Mouse (Mus musculus): Measurements from ENCODE around the gene Aktip.
A peak's percentile ranks its signal among the peaks of the same experiment; 100 is the strongest.

Gene Aktip

DNA sequence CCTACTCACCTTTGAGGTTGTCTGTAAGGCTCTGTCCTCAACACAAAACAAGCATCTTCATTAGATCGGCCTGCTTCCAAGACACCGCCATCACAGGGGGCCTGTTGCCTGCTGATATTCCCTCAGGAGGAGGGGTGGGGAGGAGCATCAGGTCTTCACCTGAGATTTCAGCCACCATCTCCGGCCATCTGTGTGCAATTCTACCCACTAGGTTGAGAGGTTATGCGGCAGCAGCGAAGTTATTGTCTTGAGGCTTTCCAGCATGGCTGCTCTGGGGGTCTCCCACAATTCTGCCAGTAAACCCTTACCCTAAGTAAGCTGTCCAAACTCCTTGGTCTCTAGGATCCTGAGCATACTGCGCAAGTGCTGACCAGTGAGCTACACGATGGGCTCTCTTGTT lies at the start of gene Aktip:
Gene Aktip (minus strand): TSS at position 101 of the 400 bp plus-strand sequence.
- no peak for DNase-seq (ENCODE audit: low read depth, low spot score)

DNA sequence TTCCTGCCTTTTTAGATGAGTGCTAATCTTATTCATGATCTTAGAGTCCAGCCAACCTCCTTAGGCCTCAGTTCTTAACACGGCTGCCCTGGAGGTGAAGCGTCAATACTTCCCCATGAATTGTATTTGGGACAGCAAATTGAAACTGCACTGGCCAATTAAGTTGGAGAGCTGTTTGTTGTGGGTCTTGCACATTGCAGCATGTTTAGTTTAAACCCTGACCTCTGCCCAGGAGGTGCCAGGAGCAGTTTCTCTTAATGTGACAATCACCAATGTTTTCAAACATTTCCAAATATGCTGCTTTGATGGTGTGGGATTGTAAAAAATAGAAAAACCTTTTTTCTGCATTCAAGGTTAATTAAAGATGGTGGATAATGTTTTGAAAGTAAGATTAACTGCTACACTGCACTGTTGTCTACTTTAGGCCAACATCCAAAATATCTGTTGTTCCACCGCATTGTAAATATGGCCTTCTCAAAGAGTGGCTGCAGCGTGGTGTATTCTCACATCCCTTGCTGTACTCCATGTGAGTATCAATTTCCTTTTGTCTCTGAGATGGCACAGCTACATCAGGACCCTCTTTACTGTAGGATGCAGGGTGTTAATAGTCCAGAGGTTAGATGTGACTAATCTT lies 46.2 kb upstream of the Aktip start:
- no peak for DNase-seq (ENCODE audit: low read depth, low spot score)

DNA sequence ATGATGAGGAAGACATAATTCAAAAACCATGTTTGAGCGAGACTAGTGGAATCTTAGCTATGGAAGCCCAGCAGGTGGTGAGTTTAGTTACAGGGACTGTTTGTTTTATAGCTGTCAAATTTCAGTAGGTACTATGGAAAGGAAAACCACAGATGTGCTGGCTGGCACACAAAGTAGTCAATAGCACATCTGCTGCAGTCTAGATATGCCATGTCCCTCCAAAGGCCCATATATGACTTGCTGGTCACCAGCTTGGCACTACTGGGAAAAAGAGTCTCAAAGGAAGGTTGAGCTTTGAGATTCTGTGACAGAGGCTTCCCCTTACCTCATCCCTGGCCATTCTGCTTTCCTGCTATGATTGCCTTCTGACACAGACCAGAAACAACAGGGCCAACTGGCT lies 42.9 kb upstream of the Aktip start:
- no peak for DNase-seq (ENCODE audit: low read depth, low spot score)

DNA sequence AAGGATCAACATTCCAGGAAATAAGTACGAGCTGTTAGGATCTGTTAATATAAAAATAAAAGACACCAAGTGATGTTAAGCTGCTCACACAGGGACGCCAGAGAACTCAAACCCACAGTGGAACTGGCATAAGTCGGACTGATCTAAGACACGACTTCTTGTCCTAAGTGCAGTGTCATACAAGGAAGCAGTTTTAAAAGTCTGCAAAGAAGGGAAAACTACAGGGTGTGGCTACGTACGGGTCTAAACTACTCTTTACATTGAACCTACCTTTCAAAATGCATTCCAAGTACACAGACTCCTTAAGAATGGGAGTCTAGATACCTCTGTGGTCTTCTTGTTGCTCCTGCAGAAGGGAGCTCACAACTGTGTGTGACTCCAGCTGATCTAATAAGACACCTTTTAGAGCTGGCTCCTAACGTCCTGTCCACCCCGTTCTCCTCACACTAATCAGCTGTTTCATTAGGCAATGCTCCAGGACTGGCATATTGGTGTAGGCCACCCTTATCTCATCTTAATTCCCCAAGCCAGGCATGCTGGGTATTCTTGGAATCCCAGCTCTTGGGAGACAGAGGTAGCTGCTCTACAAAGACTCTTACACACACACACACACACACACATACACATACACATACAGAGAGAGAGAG lies 42.2 kb upstream of the Aktip start:
- DNase-seq (ENCODE audit: low read depth, low spot score) = no peak

DNA sequence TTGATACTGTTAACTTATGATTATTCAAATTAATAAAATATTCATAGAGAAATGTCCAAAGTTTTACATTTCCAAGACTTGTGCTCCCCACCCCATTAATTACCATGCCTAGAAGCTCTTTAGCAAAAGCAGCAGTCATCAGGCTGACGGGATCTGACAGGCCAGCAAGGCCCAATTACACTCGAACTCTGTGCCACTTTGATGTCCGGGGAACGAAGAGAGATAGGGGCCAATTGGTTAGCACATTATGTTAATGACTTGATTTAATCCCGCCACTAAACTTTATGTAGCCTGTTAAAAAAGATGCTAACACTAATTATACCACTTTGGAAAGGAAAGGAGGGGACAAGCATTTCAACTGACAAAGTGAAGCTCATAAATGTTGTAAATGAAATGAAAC lies 41.6 kb upstream of the Aktip start:
- DNase-seq (ENCODE audit: low read depth, low spot score) = no peak

DNA sequence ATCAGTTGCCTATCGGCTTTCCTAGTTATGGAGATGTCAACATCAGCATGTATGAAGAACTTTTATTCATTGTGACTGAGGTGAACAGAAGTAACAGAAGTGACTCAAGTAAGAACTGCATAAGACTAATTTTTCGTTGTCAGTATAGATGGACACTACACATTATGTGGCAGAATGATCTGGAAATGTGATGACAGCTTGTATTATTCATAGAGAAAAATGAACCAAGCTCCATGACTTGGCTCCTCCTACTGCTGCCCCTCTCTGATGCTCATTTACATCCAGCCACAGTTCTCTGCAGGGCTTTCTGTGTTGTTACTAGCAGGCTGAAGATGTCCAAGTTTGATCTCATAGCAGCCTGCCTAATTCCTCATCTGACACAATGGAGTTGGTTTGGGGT lies 37.4 kb upstream of the Aktip start:
- DNase-seq (ENCODE audit: low read depth, low spot score) = peak; percentile 89

DNA sequence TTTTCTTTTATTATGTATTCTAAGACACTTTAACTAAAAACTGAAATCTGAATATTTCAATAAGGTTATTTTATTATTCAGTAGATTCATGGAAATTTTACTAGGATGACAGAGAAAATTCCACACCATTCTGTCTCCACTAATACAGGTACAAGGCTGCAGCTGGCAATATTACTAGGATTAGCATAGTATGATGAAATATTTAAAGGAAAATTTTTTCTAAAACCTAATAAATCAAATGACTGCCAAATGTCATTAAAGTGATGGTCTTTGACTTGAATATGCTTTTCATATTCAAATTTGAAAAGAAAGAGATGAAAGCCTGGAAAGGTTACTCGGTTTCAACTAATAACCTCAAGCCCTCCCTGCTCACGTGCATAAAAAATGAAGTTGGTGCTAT lies 34.3 kb upstream of the Aktip start:
- no peak for DNase-seq (ENCODE audit: low read depth, low spot score)

DNA sequence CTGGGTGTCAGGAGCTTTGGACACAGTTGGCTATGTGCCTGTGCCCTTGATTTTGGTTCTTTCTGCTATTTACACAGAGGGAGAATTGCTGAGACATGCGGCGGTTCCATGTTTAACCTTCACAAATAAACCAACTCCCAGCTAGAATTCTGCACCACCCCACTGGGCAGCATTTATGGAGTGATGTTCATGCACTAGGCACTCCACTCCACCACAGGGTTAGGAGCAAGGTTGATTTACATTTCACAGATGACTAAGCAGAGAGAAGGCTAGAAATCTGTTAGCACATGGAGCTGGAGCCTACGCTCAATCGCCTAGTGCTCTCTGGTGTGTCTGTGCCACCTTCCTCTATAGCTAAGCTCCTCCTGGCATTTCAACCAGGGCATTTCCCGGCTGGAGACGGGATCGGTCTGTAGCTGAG lies 27.7 kb upstream of the Aktip start:
- no peak for DNase-seq (ENCODE audit: low read depth, low spot score)

DNA sequence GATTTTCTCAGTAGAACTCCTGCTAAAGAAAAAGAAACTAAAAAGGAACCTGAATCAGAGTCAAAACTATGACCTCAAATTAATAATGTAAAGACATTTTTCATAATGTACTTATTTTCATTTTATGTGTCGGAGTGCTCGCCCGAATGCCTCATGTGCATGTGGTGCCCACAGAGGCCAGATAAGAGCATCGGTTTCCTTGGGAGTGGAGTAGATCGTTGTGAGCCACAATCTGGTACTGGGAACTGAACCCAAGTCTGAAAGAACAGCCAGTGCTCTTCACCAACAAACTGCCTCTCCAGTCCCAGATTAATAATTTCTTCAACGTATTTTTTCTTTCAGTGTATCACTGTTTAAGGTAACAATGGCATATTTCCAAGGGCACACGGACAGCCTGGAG lies 24.5 kb upstream of the Aktip start:
- no peak for DNase-seq (ENCODE audit: low read depth, low spot score)

DNA sequence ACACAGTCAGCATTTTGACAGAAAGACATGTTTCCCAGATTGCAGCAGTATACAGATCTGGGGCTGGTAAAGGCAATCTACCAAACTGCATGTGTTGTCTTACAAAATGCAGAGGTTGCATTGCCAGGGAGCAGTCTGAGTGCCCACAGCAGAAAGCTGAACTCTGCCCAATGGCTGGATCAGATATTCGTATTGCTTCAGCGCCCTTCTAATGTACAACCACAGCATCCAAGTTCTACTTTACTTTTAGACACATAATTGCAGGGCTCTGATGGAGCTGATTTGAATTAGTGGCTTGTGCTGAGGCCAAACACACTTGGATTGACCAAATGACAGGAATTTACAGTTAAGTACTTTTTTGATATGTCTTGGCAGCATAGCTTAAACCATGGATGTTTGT lies 22.1 kb upstream of the Aktip start:
- no peak for DNase-seq (ENCODE audit: low read depth, low spot score)

DNA sequence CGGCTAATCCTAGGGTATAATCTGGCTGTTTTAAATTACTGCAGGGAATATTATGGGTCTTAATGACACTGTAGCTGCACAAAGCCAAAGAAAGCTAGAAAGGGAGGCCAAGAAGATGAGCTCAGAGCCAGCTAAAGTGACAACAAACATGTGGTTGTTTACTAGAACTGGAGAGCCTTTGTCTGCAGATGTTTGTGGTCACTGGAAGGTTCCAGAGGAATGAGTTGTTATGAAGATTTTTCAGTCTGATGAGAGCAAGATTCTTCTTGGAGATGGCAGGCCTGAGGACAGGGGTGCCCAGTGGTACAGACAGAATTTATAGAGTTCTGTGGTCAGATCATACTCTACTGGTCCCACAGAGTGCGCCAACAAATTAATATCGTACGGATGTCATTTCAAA lies 18.5 kb upstream of the Aktip start:
- peak; percentile 78 for DNase-seq (ENCODE audit: low read depth, low spot score)

DNA sequence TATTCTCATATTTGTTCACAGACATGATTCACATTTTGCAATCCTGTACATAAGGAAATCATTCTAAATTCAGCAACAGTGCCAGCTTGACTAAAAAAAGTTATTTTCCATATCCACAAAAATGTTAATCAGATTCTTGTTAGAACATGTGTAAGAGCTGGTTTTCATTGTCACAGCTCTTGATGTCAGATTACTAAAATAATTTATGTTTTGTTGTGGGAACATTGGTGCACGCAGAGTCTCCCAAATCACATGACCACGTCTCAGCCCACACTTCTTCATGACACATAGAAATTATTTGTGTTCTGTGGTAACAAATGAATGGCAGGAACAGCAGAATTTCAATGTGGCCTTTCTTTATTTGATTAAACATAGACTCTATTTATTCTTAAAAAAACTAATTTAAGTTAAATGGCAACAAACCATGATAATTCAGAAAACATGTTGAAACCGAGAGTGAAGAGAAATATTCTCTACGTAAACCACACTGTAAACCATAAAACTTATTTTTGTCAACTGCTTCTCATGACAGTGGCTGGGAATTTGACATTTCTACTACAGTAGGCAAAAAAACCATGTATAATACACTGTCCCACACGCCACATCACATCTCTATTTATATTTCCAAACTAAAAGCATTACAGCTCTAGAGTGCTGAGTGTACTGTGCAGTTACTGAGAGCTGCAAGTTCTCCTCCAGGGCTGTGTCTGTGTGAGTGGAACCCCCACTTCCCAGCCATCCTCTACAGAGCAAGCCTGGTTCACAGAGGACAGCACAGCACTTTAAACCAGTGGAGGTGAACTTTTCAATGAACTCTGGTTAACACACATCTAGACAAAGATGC lies 17.5 kb upstream of the Aktip start:
- peak; percentile 43 for DNase-seq (ENCODE audit: low read depth, low spot score)

DNA sequence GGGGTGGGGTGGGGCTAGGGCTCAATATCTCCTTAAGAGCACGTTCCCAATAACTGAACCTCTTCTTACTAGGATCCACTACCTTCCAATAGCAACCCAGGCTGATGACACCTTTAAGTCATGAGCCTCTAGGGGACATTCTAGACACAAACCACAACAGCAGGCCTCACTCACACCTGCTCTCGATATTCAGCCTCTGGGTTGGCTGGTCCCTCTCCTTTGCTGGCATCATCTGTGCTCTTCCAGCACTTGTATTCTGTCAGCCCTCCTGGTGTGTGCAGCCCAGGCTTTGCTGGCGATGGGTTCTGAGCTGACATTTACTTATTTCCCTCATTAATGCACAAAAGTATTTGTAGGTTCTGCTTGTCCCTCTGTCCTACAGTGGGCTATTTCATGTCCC lies 14.5 kb upstream of the Aktip start:
- DNase-seq (ENCODE audit: low read depth, low spot score) = no peak

DNA sequence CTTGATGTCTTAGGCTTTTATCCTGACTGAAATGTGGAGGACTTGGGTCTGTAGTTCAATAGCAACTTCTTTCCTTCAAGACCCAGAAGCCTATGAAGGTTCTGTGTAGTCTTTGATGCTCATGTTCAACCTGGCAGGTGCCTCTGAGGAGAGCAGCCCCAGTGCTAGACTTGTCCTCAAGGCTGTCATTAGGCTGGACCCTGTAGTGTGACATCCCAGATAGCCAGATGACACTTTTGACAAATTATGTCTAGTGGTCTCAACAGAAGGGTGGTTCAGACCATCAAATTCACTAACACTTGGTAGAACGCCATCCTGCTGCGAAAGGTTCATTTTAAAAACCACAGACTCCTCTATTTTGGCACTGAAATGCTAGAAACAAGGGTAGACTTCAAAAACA lies 13.2 kb upstream of the Aktip start:
- no peak for DNase-seq (ENCODE audit: low read depth, low spot score)

DNA sequence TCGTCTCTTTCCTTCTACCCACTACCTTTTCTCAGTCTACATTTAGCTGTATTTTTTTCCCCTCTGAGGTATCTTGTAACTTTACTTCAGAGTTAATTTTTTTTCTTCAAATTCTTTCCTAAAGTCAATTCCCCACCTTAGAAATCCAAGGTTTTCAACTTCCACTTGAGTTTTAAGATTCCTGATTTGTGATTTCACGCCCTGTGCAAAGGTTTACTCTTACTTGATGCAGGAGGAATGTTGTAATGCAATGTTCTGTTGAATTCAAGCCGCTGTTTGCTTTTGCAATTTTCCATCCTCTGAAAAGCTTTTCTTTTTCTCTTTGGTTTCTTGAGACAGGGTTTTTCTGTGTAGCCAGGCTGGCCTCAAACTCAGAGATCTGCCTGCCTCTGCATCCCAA lies 9.9 kb upstream of the Aktip start:
- DNase-seq (ENCODE audit: low read depth, low spot score) = no peak

DNA sequence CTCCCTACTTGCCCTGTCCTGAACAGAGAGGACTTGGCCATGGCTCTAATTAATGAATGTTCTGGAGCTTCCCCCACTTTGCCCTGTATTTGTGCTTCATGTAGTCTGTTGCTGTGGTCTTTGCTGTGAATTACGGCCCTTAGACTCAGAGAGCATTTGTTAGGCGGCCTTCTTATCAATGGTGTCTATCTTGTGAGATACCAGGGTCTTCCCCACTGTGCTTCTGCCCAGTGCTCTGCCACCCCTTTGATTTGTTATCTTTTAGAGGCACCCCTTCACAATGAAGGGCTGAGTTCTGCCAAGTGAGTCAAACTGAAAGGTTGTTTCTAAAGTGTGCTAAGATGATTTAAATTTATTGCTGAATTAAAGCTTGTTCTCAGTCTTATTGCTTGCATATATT lies 7.9 kb upstream of the Aktip start:
- no peak for DNase-seq (ENCODE audit: low read depth, low spot score)

DNA sequence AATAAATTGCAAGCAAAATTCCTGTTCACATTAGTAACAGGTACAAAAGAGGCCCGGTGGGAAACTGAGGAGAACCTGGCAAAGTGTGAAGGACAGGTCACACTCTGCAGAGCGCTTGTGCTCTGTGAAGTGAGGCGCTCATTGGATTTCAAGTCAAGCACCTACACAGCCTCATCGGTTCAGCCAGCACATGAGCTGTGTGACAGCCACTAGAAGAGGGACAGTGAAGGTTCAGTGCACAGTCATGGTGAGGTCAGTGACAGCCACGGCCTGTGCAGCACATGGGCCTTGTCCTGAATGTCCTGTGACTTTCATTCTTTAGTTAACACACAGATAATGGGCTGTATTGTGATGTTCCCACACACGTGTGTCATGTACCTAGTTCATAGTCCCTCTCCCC lies 6.1 kb upstream of the Aktip start:
- no peak for DNase-seq (ENCODE audit: low read depth, low spot score)

DNA sequence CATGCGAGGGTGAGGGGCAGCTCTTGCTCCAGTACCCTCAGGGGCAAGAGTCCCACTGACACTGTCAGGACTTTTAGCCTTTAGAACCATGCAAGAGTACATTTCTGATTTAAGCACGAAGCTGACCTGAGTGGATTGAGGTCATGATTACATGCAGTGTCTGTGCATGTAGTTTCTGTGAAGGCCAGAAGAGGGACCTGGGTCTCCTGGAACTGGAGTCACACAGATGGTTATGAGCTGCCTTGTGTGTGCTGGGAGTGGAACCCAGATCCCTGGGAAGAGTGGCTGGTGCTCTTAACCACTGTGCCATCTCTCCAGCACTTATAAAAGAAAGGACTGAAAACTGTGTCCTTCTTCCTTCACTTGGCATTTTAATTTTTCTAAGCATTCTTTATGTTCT lies 1.4 kb upstream of the Aktip start:
- no peak for DNase-seq (ENCODE audit: low read depth, low spot score)

DNA sequence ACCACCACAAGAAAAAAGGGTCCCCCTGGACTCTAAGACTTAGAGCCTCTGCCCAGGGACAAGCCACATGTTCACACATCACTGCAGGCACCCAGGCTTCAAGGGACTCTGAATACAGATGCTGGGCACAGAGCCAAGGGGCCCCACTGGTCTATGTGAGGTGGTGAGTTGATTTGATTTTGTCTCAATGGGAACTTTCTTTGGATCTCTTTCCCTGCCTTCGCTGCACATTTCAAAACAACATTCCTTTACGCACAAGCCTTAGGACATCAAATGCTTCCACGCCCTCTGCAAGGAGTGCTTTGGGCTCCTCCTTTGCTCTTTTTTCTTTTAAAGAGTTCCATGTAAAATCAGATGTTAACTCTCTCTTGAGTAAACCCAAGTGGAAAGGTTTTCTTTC lies 1.7 kb downstream of the Aktip start:
- DNase-seq (ENCODE audit: low read depth, low spot score) = no peak

DNA sequence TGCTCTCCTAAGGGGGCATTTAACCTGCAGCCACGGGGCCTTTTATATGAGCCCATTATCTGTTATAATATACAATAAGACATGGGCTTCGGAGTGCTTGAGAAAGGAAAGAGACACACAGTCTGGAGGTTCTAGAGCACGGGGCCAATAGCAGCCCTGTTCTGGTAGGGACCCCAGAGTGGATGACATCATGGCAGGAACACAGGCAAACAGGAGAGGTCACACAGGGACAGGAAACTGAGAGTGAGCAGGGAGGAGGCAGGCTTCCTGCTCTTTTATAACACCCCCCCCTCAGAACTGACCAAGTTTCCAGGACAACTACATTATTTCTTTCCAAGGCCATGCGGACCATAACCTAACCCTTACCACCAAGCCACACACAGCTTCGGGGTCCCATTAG lies 2.5 kb downstream of the Aktip start:
- no peak for DNase-seq (ENCODE audit: low read depth, low spot score)

DNA sequence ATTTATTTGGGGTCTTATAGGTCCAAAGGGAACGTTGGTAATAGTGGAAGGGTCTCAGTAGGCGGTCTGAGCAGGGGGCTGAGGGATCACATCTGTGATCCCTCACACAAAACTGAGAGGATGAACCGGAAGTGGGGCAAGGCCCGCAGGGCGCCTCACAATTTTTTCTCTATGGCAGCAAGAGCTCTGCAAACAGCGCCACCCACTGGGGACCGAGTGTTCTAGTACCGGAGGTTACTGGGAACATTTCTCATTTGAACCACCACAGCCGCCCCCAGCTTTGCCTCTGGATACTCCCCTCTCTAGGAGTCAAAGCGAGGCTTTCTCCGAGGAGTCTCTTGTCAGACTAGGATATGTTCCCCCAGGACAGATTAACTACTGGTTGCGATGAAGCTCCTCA lies 3.1 kb downstream of the Aktip start:
- DNase-seq (ENCODE audit: low read depth, low spot score) = no peak

DNA sequence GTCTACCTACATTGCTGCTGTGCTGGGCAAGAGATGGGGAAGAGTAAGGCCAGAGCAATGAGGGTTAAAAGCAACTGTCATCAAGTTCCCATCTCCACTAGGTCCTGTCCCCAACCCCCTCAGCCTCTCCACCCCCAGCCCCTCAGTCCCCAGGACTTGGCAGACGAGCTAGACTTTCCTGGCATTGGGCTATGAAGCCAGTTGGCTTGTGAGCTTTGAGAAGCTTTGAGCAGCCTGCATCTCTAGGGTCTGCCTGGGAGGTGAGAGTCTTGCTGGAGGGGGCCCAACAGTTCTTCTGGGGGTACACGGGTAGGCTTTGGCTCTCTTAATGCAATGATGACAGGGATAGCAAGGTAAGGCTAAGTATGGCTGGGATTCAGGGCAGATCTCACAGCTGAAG lies 5.7 kb downstream of the Aktip start:
- DNase-seq (ENCODE audit: low read depth, low spot score) = no peak

DNA sequence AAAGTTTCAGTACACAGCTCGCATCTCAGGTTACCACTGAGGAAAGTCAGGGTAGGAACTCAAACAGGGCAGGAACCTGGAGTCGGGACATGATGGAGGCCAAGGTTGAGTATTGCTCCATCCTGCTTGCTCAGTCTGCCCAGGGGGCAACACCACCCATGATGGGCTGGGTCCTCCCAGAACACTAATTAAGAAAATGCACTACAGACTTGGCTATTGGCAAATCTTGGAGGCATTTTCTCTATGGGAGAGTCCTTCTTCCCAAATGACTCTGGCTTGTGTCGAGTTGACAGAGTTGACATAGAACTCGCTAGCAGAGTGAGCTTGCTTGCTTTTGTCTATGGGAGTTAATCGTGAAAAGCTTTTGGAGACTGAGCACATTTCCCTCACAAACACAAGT lies 6.8 kb downstream of the Aktip start:
- no peak for DNase-seq (ENCODE audit: low read depth, low spot score)

Measured in 3T3-L1 (cell line).